Mouse (Mus musculus) thymus, adult 2 months (tissue): ENCODE results near the gene Atg16l1.

Experiments used
- CTCF ChIP-seq: fragments of 200-500 bp; IDR thresholded peaks from 2 replicates; pipeline ENCODE4 v1.5.1; 2012; ENCODE audit warnings: mild to moderate bottlenecking, control low read depth, low read length, moderate library complexity, borderline replicate concordance; ENCODE audit not compliant: control insufficient read depth, poor library complexity, insufficient read depth; ENCODE audit errors: extremely low read depth
- POLR2A ChIP-seq: fragments of 200-500 bp; IDR thresholded peaks from 2 replicates; pipeline ENCODE4 v1.6.1; 2012; ENCODE audit warnings: mild to moderate bottlenecking, low read length, control low read depth, moderate library complexity; ENCODE audit not compliant: control insufficient read depth, poor library complexity, insufficient read depth; ENCODE audit errors: extremely low read depth

DNA sequence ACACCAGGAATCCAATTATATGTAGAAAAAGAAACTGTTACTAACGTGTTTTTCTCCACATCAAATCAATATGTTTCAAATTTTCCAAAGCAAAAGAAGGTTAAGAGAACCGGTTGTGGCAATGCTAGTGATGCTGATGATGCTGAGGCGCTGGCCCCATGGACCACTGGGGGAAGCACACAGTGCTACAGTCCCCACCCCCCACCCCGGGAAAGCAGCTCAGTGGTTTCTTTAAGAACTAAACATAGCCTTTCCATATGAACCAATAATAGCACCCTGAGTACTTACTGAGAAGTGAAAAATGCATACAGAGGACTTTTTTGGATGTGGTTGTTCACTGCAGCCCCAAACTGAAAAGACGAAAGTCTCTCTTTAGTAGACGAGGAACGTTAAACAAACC, 55.7 kb downstream of the Atg16l1 start:
- TF ChIP-seq POLR2A (no peak), CTCF (no peak)
